Comparison of ENCODE assay signal across 22 mouse cellular contexts in the genomic region with DNA sequence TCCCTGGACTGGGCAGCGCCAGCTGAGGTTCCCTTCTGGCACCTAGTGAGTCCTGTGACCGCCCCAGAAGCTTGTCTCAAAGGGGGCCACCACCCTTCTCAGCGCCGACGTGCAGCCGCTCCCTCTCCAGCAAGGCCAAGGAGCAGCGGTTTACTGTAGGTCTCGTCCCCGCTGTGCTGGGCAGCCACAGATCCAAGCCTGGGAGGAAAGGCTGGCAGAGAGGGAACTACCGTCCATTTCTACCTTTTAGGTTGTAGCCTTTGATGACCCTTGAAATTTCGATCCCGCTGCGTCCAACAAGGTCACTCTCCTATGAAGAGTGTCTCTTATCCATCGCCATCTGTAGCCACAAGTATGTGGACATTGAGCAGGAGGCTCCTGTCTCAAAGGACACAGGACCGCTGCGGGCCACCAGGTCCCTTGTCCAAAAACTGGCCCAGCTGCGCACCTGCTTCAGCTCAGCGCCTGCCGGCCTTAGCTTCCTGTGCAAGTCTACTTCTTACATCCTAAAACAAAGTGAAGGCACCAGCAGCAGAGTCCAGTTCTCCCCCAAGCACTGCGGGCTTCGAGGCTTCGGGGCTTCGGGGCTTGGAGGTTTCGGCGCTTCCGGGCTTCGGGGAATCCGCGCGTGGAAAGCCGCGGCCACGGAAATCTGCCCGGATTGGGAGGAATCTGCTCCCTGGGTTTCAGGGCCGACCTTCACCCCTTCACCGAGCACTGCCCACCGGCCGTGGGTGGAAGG. TPM values are rescaled to one million over a fixed set of nuclear protein-coding genes. Genes with fewer than 3 reads are reported as not detected.
DNase-seq lines count a peak whose midpoint lies in the region; ATAC-seq and TF ChIP-seq lines count a peak whose summit lies in the region.
"Had no signal": no experiment of that assay in that cellular context is flagged by ENCODE, and none has a peak within 500 bp of the region (broad histone marks: within the 10 kb centered on the region; RNA-seq: fewer than 3 reads in every experiment).

No protein-coding gene starts in this region.

- peak; percentile 48 for DNase-seq in hindbrain, embryonic 10.5 days (ENCODE audit: low spot score)
- DNase-seq in midbrain, postnatal 0 days (ENCODE audit: low spot score), result no peak
- no peak for DNase-seq in left cerebral cortex, postnatal 14 days (ENCODE audit: low spot score in 2 of 2)
- no peak for DNase-seq in retina, postnatal 1 day
- DNase-seq: adrenal gland, postnatal 10 days; cerebellum, adult 8-10 months; kidney, postnatal 36 days; left cerebral cortex, postnatal 4 days; thymus, postnatal 4 days had no signal

- ATAC-seq in hindbrain, embryonic 13.5 days (ENCODE audit: low FRiP score), result no peak
- peak; percentile 29; the same call in 1 of the 2 replicates for ATAC-seq in midbrain, embryonic 13.5 days
- ATAC-seq in midbrain, postnatal 0 days (ENCODE audit: low FRiP score), result no peak
- 0 out of 2 replicates have a peak, but pooled peaks have one; percentile 30 for ATAC-seq in erythroid progenitor cell, adult 5-6 weeks (replicated peaks; ENCODE audit: low FRiP score, poor library complexity, severe bottlenecking)

- H3K36me3 ChIP-seq in hindbrain, embryonic 10.5 days, result no peaks in the 10 kb centered on the region
- H3K36me3 ChIP-seq in hindbrain, embryonic 13.5 days, result no peaks in the 10 kb centered on the region
- no peaks in the 10 kb centered on the region for H3K36me3 ChIP-seq in midbrain, embryonic 13.5 days
- H3K36me3 ChIP-seq in midbrain, postnatal 0 days (ENCODE audit: insufficient read depth, low read length), result no peaks in the 10 kb centered on the region
- H3K36me3 ChIP-seq: forebrain, embryonic 12.5 days; G1E; heart, embryonic 12.5 days; hindbrain, embryonic 15.5 days had no signal

- no peak overlapping the region for H3K27ac ChIP-seq in hindbrain, embryonic 10.5 days
- no peak overlapping the region for H3K27ac ChIP-seq in hindbrain, embryonic 13.5 days
- no peak overlapping the region for H3K27ac ChIP-seq in midbrain, embryonic 13.5 days
- no peak overlapping the region for H3K27ac ChIP-seq in midbrain, postnatal 0 days (ENCODE audit: low read depth, low read length)
- H3K27ac ChIP-seq: forebrain, embryonic 12.5 days; hindbrain, embryonic 15.5 days; macrophage had no signal

- no peak overlapping the region for H3K4me2 ChIP-seq in hindbrain, embryonic 13.5 days
- no peak overlapping the region for H3K4me2 ChIP-seq in midbrain, embryonic 13.5 days (replicated peaks)
- no peak overlapping the region for H3K4me2 ChIP-seq in midbrain, postnatal 0 days (ENCODE audit: low read depth, low read length, poor library complexity, severe bottlenecking)
- H3K4me2 ChIP-seq: forebrain, embryonic 12.5 days; heart, embryonic 12.5 days; hindbrain, embryonic 15.5 days had no signal

- peaks cover 23% of the 10 kb centered on the region for H3K4me1 ChIP-seq in hindbrain, embryonic 10.5 days (replicated peaks)
- H3K4me1 ChIP-seq in hindbrain, embryonic 13.5 days (replicated peaks), result peaks cover 11% of the 10 kb centered on the region; the same call in 1 of the 2 replicates
- peaks cover 15% of the 10 kb centered on the region for H3K4me1 ChIP-seq in midbrain, embryonic 13.5 days (replicated peaks)
- H3K4me1 ChIP-seq in midbrain, postnatal 0 days (ENCODE audit: insufficient read depth, low read length), result no peaks in the 10 kb centered on the region

- no peak for TF ChIP-seq CTCF in midbrain, postnatal 0 days (IDR thresholded peaks at IDR 0.05)

- H3K9ac ChIP-seq in hindbrain, embryonic 13.5 days, result no peak overlapping the region
- no peak overlapping the region for H3K9ac ChIP-seq in midbrain, embryonic 13.5 days (replicated peaks)
- H3K9ac ChIP-seq in midbrain, postnatal 0 days (replicated peaks; ENCODE audit: low read length, poor library complexity, severe bottlenecking), result no peak overlapping the region
- H3K9ac ChIP-seq: forebrain, embryonic 12.5 days; heart, embryonic 12.5 days; hindbrain, embryonic 15.5 days had no signal

- H3K4me3 ChIP-seq in hindbrain, embryonic 10.5 days, result no peak overlapping the region
- H3K4me3 ChIP-seq in hindbrain, embryonic 13.5 days, result no peak overlapping the region
- H3K4me3 ChIP-seq in midbrain, embryonic 13.5 days (replicated peaks), result no peak overlapping the region
- H3K4me3 ChIP-seq in midbrain, postnatal 0 days (ENCODE audit: low read depth, low read length), result no peak overlapping the region
- H3K4me3 ChIP-seq: forebrain, embryonic 12.5 days; heart, embryonic 12.5 days; hindbrain, embryonic 15.5 days had no signal

- intact Hi-C loops in left cerebral cortex, postnatal 14 days (cut with DNase I), result loop anchor here (5.0 kb wide), 2 partner anchors 628 to 723 kb away; no protein-coding TSS in a partner anchor

- WGBS in hindbrain, embryonic 10.5 days, result 1% methylated on average over 38 of the region's 38 CpGs
- 2% methylated on average over 38 of the region's 38 CpGs for WGBS in hindbrain, embryonic 13.5 days
- WGBS in midbrain, embryonic 13.5 days, result 1% methylated on average over 38 of the region's 38 CpGs
- WGBS in midbrain, postnatal 0 days, result 3% methylated on average over 38 of the region's 38 CpGs

- H3K9me3 ChIP-seq in hindbrain, embryonic 10.5 days, result no peaks in the 10 kb centered on the region
- H3K9me3 ChIP-seq in hindbrain, embryonic 13.5 days, result no peaks in the 10 kb centered on the region
- no peaks in the 10 kb centered on the region for H3K9me3 ChIP-seq in midbrain, embryonic 13.5 days
- no peaks in the 10 kb centered on the region for H3K9me3 ChIP-seq in midbrain, postnatal 0 days (ENCODE audit: low read length)
- H3K9me3 ChIP-seq: forebrain, embryonic 12.5 days; G1E; heart, embryonic 12.5 days; hindbrain, embryonic 15.5 days had no signal

- peaks cover 98% of the 10 kb centered on the region for H3K27me3 ChIP-seq in hindbrain, embryonic 10.5 days (ENCODE audit: insufficient read depth, poor library complexity, severe bottlenecking)
- peaks cover 94% of the 10 kb centered on the region for H3K27me3 ChIP-seq in hindbrain, embryonic 13.5 days
- H3K27me3 ChIP-seq in midbrain, embryonic 13.5 days, result peaks cover 94% of the 10 kb centered on the region
- H3K27me3 ChIP-seq in midbrain, postnatal 0 days (ENCODE audit: insufficient read depth, low read length), result peaks cover 73% of the 10 kb centered on the region

RNA-seq across cellular contexts. Expression of a gene that starts 10.7 kb away (rescaled TPM):
- polyA plus RNA-seq in hindbrain, embryonic 10.5 days (2016; fragmentation: Nextera tagmentation; extraction: Ambion mirVana), result 5.7 and 11.8 TPM in 2 replicates
- polyA plus RNA-seq in hindbrain, embryonic 13.5 days (2015; fragmentation: Nextera tagmentation; extraction: Ambion mirVana), result 4.7 and 5.5 TPM in 2 replicates
- polyA plus RNA-seq in midbrain, embryonic 13.5 days (2015; fragmentation: Nextera tagmentation; extraction: Ambion mirVana), result 4.3 and 5.0 TPM in 2 replicates
- 7.5 and 11.0 TPM in 2 replicates for total RNA-seq in midbrain, postnatal 0 days (2014; rRNA removed)
- polyA plus RNA-seq in midbrain, postnatal 0 days (2015; fragmentation: Nextera tagmentation; extraction: Ambion mirVana), result 4.3 and 5.1 TPM in 2 replicates
- not detected in 2 replicates for total RNA-seq in erythroid progenitor cell, adult 5-6 weeks (2015; ENCODE audit: low replicate concordance)
- total RNA-seq in erythroid progenitor cell, adult 5-6 weeks (2017; ENCODE audit: low replicate concordance), result not detected in 2 replicates
- total RNA-seq in left cerebral cortex, postnatal 14 days (2021), result 1 to 10 TPM; 7.8 to 9.8 TPM
- total RNA-seq: adrenal gland, postnatal 10 days had no signal
- polyA plus RNA-seq: G1E; heart, embryonic 12.5 days; macrophage had no signal

RNA-seq across cellular contexts. Expression of a gene that starts 55.8 kb away (rescaled TPM):
- polyA plus RNA-seq in hindbrain, embryonic 10.5 days (2016; fragmentation: Nextera tagmentation; extraction: Ambion mirVana), result not detected in 2 replicates
- polyA plus RNA-seq in hindbrain, embryonic 13.5 days (2015; fragmentation: Nextera tagmentation; extraction: Ambion mirVana), result not detected in 2 replicates
- not detected in 2 replicates for polyA plus RNA-seq in midbrain, embryonic 13.5 days (2015; fragmentation: Nextera tagmentation; extraction: Ambion mirVana)
- total RNA-seq in midbrain, postnatal 0 days (2014; rRNA removed), result 0.90 and 0.99 TPM in 2 replicates
- not detected in 2 replicates for polyA plus RNA-seq in midbrain, postnatal 0 days (2015; fragmentation: Nextera tagmentation; extraction: Ambion mirVana)
- total RNA-seq in erythroid progenitor cell, adult 5-6 weeks (2015; ENCODE audit: low replicate concordance), result not detected in 2 replicates
- not detected in 2 replicates for total RNA-seq in erythroid progenitor cell, adult 5-6 weeks (2017; ENCODE audit: low replicate concordance)
- 1 to 10 TPM in 1 of 2 experiments, under 1 TPM in 1; 0.99 to 1.1 TPM for total RNA-seq in left cerebral cortex, postnatal 14 days (2021)
- total RNA-seq: G1E; gastrocnemius, postnatal 4 days had no signal
- polyA plus RNA-seq: C2C12; embryonic facial prominence, embryonic 11.5 days; forebrain, embryonic 12.5 days; G1E; heart, embryonic 12.5 days; hindbrain, embryonic 15.5 days; liver, embryonic 16.5 days; macrophage; spleen, adult 2 months had no signal

RNA-seq across cellular contexts. Expression of a gene that starts 59.0 kb away (rescaled TPM):
- polyA plus RNA-seq in hindbrain, embryonic 10.5 days (2016; fragmentation: Nextera tagmentation; extraction: Ambion mirVana), result 0.66 and 1.1 TPM in 2 replicates
- polyA plus RNA-seq in hindbrain, embryonic 13.5 days (2015; fragmentation: Nextera tagmentation; extraction: Ambion mirVana), result 2.2 TPM in 2 replicates
- 1.5 and 2.0 TPM in 2 replicates for polyA plus RNA-seq in midbrain, embryonic 13.5 days (2015; fragmentation: Nextera tagmentation; extraction: Ambion mirVana)
- total RNA-seq in midbrain, postnatal 0 days (2014; rRNA removed), result 4.9 and 5.3 TPM in 2 replicates
- 1.7 and 1.9 TPM in 2 replicates for polyA plus RNA-seq in midbrain, postnatal 0 days (2015; fragmentation: Nextera tagmentation; extraction: Ambion mirVana)
- total RNA-seq in erythroid progenitor cell, adult 5-6 weeks (2015; ENCODE audit: low replicate concordance), result not detected in 2 replicates
- total RNA-seq in erythroid progenitor cell, adult 5-6 weeks (2017; ENCODE audit: low replicate concordance), result not detected in 2 replicates
- 1 to 10 TPM; 3.0 to 3.3 TPM for total RNA-seq in left cerebral cortex, postnatal 14 days (2021)
- total RNA-seq: gastrocnemius, postnatal 4 days had no signal
- polyA plus RNA-seq: G1E, macrophage had no signal

Comparison
In these comparisons a context has a peak if more than half of its experiments do, and no peak if none do; other contexts are left out.
1. ATAC-seq: peak in midbrain, embryonic 13.5 days (single experiment) and erythroid progenitor cell, adult 5-6 weeks (single experiment); none in hindbrain, embryonic 13.5 days (single experiment) and midbrain, postnatal 0 days (single experiment).